Mouse (Mus musculus): ENCODE measurements around the gene Syt5. TPM values are rescaled to one million over a fixed set of nuclear protein-coding genes. Genes with fewer than 3 reads are reported as not detected.

The Syt5 gene
- polyA plus RNA-seq (2017; shearing (Covaris generic)) = 0.26 TPM

GRCm38 (mm10) chr7:4547221-4547641 lies at the start of gene Syt5:
Syt5 (minus strand) TSS chr7:4547541.

GRCm38 (mm10) chr7:4532005-4532729 lies 15.2 kb downstream of the Syt5 start, which contains the start of gene Dnaaf3:
Dnaaf3 (minus strand) TSS chr7:4532453.

GRCm38 (mm10) chr7:4524212-4524922 lies 23.0 kb downstream of the Syt5 start, which contains the start of gene Tnni3:
Tnni3 (minus strand) TSS chr7:4524229.

GRCm38 (mm10) chr7:4516332-4517050 lies 30.9 kb downstream of the Syt5 start, which contains the start of gene Tnnt1:
Tnnt1 (minus strand) TSS chr7:4516382.

GRCm38 (mm10) chr7:4501558-4502397 lies 45.6 kb downstream of the Syt5 start, which contains the start of gene Ppp1r12c:
Ppp1r12c (minus strand) TSS chr7:4501680.

Other genes with a start within 250 kb of the Syt5 start
- gene Ncr1, start 209.8 kb downstream of the Syt5 start, polyA plus RNA-seq (2017; shearing (Covaris generic)) = not detected
- not detected for gene Gp6, start 149.8 kb downstream of the Syt5 start, polyA plus RNA-seq (2017; shearing (Covaris generic))
- 4.9 TPM for gene Rdh13, start 101.9 kb downstream of the Syt5 start, polyA plus RNA-seq (2017; shearing (Covaris generic))
- gene Eps8l1, start 86.9 kb downstream of the Syt5 start, polyA plus RNA-seq (2017; shearing (Covaris generic)) = 11.1 TPM
- 29.9 TPM for gene Ppp1r12c, start 45.9 kb downstream of the Syt5 start, polyA plus RNA-seq (2017; shearing (Covaris generic))
- gene Tnnt1, start 31.2 kb downstream of the Syt5 start, polyA plus RNA-seq (2017; shearing (Covaris generic)) = 4.5 TPM
- gene Tnni3, start 23.3 kb downstream of the Syt5 start, polyA plus RNA-seq (2017; shearing (Covaris generic)) = 1.5 TPM
- 1.2 TPM for gene Dnaaf3, start 15.1 kb downstream of the Syt5 start, polyA plus RNA-seq (2017; shearing (Covaris generic))
- not detected for gene Ptprh, start 56.5 kb upstream of the Syt5 start, polyA plus RNA-seq (2017; shearing (Covaris generic))
- gene Tmem86b, start 83.9 kb upstream of the Syt5 start, polyA plus RNA-seq (2017; shearing (Covaris generic)) = 5.6 TPM
- 30.9 TPM for gene Ppp6r1, start 111.5 kb upstream of the Syt5 start, polyA plus RNA-seq (2017; shearing (Covaris generic))
- 82.1 TPM for gene Hspbp1, start 137.5 kb upstream of the Syt5 start, polyA plus RNA-seq (2017; shearing (Covaris generic))
- not detected for gene Brsk1, start 143.1 kb upstream of the Syt5 start, polyA plus RNA-seq (2017; shearing (Covaris generic))
- gene Tmem150b, start 177.7 kb upstream of the Syt5 start, polyA plus RNA-seq (2017; shearing (Covaris generic)) = 0.10 TPM
- gene Kmt5c, start 192.6 kb upstream of the Syt5 start, polyA plus RNA-seq (2017; shearing (Covaris generic)) = 49.9 TPM
- 3.0 TPM for gene Cox6b2, start 205.6 kb upstream of the Syt5 start, polyA plus RNA-seq (2017; shearing (Covaris generic))
- not detected for gene Fam71e2, start 223.8 kb upstream of the Syt5 start, polyA plus RNA-seq (2017; shearing (Covaris generic))
- not detected for gene Il11, start 235.3 kb upstream of the Syt5 start, polyA plus RNA-seq (2017; shearing (Covaris generic))
- gene Tmem190, start 235.4 kb upstream of the Syt5 start, polyA plus RNA-seq (2017; shearing (Covaris generic)) = not detected
- 1.3 TPM for gene Tmem238, start 242.1 kb upstream of the Syt5 start, polyA plus RNA-seq (2017; shearing (Covaris generic))
- gene Rpl28, start 245.3 kb upstream of the Syt5 start, polyA plus RNA-seq (2017; shearing (Covaris generic)) = 423 TPM